Mouse (Mus musculus) forebrain, embryonic 16.5 days (tissue): ENCODE data around the gene Irx4. TPM values are rescaled to one million over a fixed set of nuclear protein-coding genes. Genes with fewer than 3 reads are reported as not detected.

ENCODE experiments used
- ATAC-seq: fragments of 200-750 bp; cut with Nextera tagmentation; 2 replicates; pipeline ENCODE4 v1.8.0; 2017; ENCODE audit warnings: mild to moderate bottlenecking, moderate library complexity
- H3K27ac ChIP-seq: fragments of 300-500 bp; sonication (generic); 2 replicates; pipeline ENCODE4 v1.5.1; 2014; ENCODE audit warnings: low read length, control low read depth
- H3K27me3 ChIP-seq: fragments of 300-500 bp; sonication (generic); replicated peaks from 2 replicates; pipeline ENCODE4 v1.6.1; 2014; ENCODE audit warnings: low read length; ENCODE audit not compliant: control insufficient read depth, insufficient read depth
- H3K36me3 ChIP-seq: fragments of 300-500 bp; sonication (generic); 2 replicates; pipeline ENCODE4 v1.6.1; 2014; ENCODE audit not compliant: control insufficient read depth, insufficient read depth
- H3K4me1 ChIP-seq: fragments of 300-500 bp; sonication (generic); replicated peaks from 2 replicates; pipeline ENCODE4 v1.6.1; 2014; ENCODE audit warnings: low read length; ENCODE audit not compliant: control insufficient read depth, insufficient read depth
- H3K4me2 ChIP-seq: fragments of 300-500 bp; sonication (generic); 2 replicates; pipeline ENCODE4 v1.6.1; 2014; ENCODE audit warnings: mild to moderate bottlenecking, low read length, control low read depth
- H3K4me3 ChIP-seq: fragments of 300-500 bp; sonication (generic); replicated peaks from 2 replicates; pipeline ENCODE4 v1.5.1; 2014; ENCODE audit warnings: mild to moderate bottlenecking, low read length, control low read depth
- H3K9ac ChIP-seq: fragments of 300-500 bp; sonication (generic); replicated peaks from 2 replicates; pipeline ENCODE4 v1.6.1; 2014; ENCODE audit warnings: low read depth, low read length, control low read depth
- H3K9me3 ChIP-seq: fragments of 300-500 bp; sonication (generic); 2 replicates; pipeline ENCODE4 v1.6.1; 2016; ENCODE audit warnings: low read length; ENCODE audit not compliant: control insufficient read depth
- WGBS: fragments of 180-500 bp; shearing (Covaris S2); extraction: QIAGEN DNeasy Blood & Tissue Kit; methylation state at CpG from one replicate; pipeline ENCODE4 v1.1.7; 2014; 5-methylcytosine and 5-hydroxymethylcytosine counted together
- polyA plus RNA-seq: library from polyadenylated mRNA; unstranded; fragments of >200 nt; fragmentation: Nextera tagmentation; extraction: Ambion mirVana; gene quantifications from 2 replicates; pipeline ENCODE4 v1.2.1, GENCODE M21; 2015

Gene Irx4
- 0.14 TPM in 1 of 2 replicates, not detected in the other for polyA plus RNA-seq

- H3K4me3 ChIP-seq: peak within 1 kb of the TSS; percentile 38
- no peak within 1 kb of the TSS for H3K27ac ChIP-seq
- H3K27me3 ChIP-seq: peaks cover 79% of the 10 kb centered on the region
- WGBS: under 1% methylated on average over 64 of the region's 86 CpGs
- ATAC-seq: no peak
- H3K4me2 ChIP-seq: peak within 1 kb of the TSS; percentile 60
- no peaks in the 10 kb centered on the region for H3K36me3 ChIP-seq
- H3K4me1 ChIP-seq: peaks cover 23% of the 10 kb centered on the region
- H3K9me3 ChIP-seq: no peaks in the 10 kb centered on the region
- no peak within 1 kb of the TSS for H3K9ac ChIP-seq
These were observed at the start of gene Irx4 for GRCm38 (mm10) chr13:73260354-73261035. TSS of gene Irx4 (plus strand) at chr13:73260479.

- 0 out of 2 replicates have a peak, but pooled peaks cover 5% of the 10 kb centered on the region for H3K9me3 ChIP-seq
- no peak overlapping the region for H3K4me2 ChIP-seq
- no peak overlapping the region for H3K4me3 ChIP-seq
- no peak for ATAC-seq
- H3K27me3 ChIP-seq: no peaks in the 10 kb centered on the region
- no peak overlapping the region for H3K27ac ChIP-seq
- H3K9ac ChIP-seq: no peak overlapping the region
- no peaks in the 10 kb centered on the region for H3K36me3 ChIP-seq
- 72% methylated on average over 10 of the region's 10 CpGs for WGBS
- no peaks in the 10 kb centered on the region for H3K4me1 ChIP-seq
These were observed 46.0 kb upstream of the Irx4 start for GRCm38 (mm10) chr13:73214301-73214700.

- Histone ChIP-seq H3K4me2 (no peak overlapping the region), H3K27me3 (no peaks in the 10 kb centered on the region), H3K4me1 (no peaks in the 10 kb centered on the region), H3K36me3 (no peaks in the 10 kb centered on the region), H3K9ac (no peak overlapping the region), H3K4me3 (no peak overlapping the region), H3K27ac (no peak overlapping the region), H3K9me3 (no peaks in the 10 kb centered on the region)
- ATAC-seq: no peak
- 55% methylated on average over 8 of the region's 8 CpGs for WGBS
These were observed 23.8 kb upstream of the Irx4 start for GRCm38 (mm10) chr13:73236461-73236860.

GRCm38 (mm10) chr13:73239191-73239746, 21.0 kb upstream of the Irx4 start:
- no peaks in the 10 kb centered on the region for H3K36me3 ChIP-seq
- H3K4me2 ChIP-seq: no peak overlapping the region
- ATAC-seq: no peak
- no peak overlapping the region for H3K27ac ChIP-seq
- no peaks in the 10 kb centered on the region for H3K4me1 ChIP-seq
- no peaks in the 10 kb centered on the region for H3K27me3 ChIP-seq
- no peaks in the 10 kb centered on the region for H3K9me3 ChIP-seq
- 83% methylated on average over 4 of the region's 4 CpGs for WGBS
- H3K4me3 ChIP-seq: no peak overlapping the region
- H3K9ac ChIP-seq: no peak overlapping the region

GRCm38 (mm10) chr13:73242556-73242955, 17.7 kb upstream of the Irx4 start:
- H3K4me3 ChIP-seq: no peak overlapping the region
- ATAC-seq: no peak
- H3K27me3 ChIP-seq: no peaks in the 10 kb centered on the region
- H3K9ac ChIP-seq: no peak overlapping the region
- H3K4me1 ChIP-seq: no peaks in the 10 kb centered on the region
- WGBS: 93% methylated on average over 5 of the region's 5 CpGs
- H3K4me2 ChIP-seq: no peak overlapping the region
- H3K27ac ChIP-seq: no peak overlapping the region
- H3K36me3 ChIP-seq: no peaks in the 10 kb centered on the region
- H3K9me3 ChIP-seq: no peaks in the 10 kb centered on the region

GRCm38 (mm10) chr13:73246961-73247360, 13.3 kb upstream of the Irx4 start:
- H3K4me2 ChIP-seq: no peak overlapping the region
- ATAC-seq: no peak
- H3K36me3 ChIP-seq: no peaks in the 10 kb centered on the region
- no peaks in the 10 kb centered on the region for H3K9me3 ChIP-seq
- H3K27ac ChIP-seq: no peak overlapping the region
- no peak overlapping the region for H3K4me3 ChIP-seq
- WGBS: 91% methylated on average over 4 of the region's 4 CpGs
- H3K27me3 ChIP-seq: peaks cover 5% of the 10 kb centered on the region; the same call in 1 of the 2 replicates
- no peaks in the 10 kb centered on the region for H3K4me1 ChIP-seq
- H3K9ac ChIP-seq: no peak overlapping the region

- H3K4me3 ChIP-seq: no peak overlapping the region
- no peaks in the 10 kb centered on the region for H3K36me3 ChIP-seq
- no peak overlapping the region for H3K27ac ChIP-seq
- WGBS: 37% methylated on average over 7 of the region's 7 CpGs
- H3K9me3 ChIP-seq: no peaks in the 10 kb centered on the region
- no peak for ATAC-seq
- peaks cover 8% of the 10 kb centered on the region for H3K27me3 ChIP-seq
- no peak overlapping the region for H3K9ac ChIP-seq
- no peak overlapping the region for H3K4me2 ChIP-seq
- H3K4me1 ChIP-seq: no peaks in the 10 kb centered on the region
These were observed 9.1 kb upstream of the Irx4 start for GRCm38 (mm10) chr13:73251222-73251621.

GRCm38 (mm10) chr13:73252022-73252421, 8.3 kb upstream of the Irx4 start:
- Histone ChIP-seq H3K4me3 (no peak overlapping the region), H3K9ac (no peak overlapping the region), H3K4me2 (no peak overlapping the region), H3K4me1 (no peaks in the 10 kb centered on the region), H3K36me3 (no peaks in the 10 kb centered on the region), H3K27ac (no peak overlapping the region), H3K27me3 (peaks cover 14% of the 10 kb centered on the region), H3K9me3 (no peaks in the 10 kb centered on the region)
- no peak for ATAC-seq
- WGBS: 56% methylated on average over 5 of the region's 5 CpGs

GRCm38 (mm10) chr13:73258415-73258814, 1.9 kb upstream of the Irx4 start:
- Histone ChIP-seq H3K36me3 (no peaks in the 10 kb centered on the region), H3K4me1 (peaks cover 14% of the 10 kb centered on the region), H3K4me3 (no peak overlapping the region), H3K9me3 (no peaks in the 10 kb centered on the region), H3K27me3 (peaks cover 64% of the 10 kb centered on the region), H3K9ac (no peak overlapping the region), H3K27ac (no peak overlapping the region), H3K4me2 (no peak overlapping the region)
- WGBS: 57% methylated on average over 4 of the region's 4 CpGs
- ATAC-seq: no peak
